Mouse (Mus musculus) midbrain, embryonic 14.5 days (tissue): ENCODE measurements at regions not wholly inside any gene's neighbourhood (a gene's known extent, or its start where the extent isn't known, plus 50 kb on each side); places are given as distances from the start of the nearest gene placed in this dataset.
A peak's percentile ranks its signal among the peaks of the same experiment; 100 is the strongest.

Source experiments
- ATAC-seq: fragments of 200-750 bp; cut with Nextera tagmentation; 2 replicates; pipeline ENCODE4 v1.8.0; 2017; ENCODE audit warnings: moderate number of reproducible peaks, moderate library complexity; ENCODE audit not compliant: low FRiP score, low TSS enrichment
- DNase-seq: peaks from one replicate; pipeline ENCODE4 v3.0.0-alpha.2; 2015
- H3K27ac ChIP-seq: fragments of 300-500 bp; sonication (generic); replicated peaks from 2 replicates; pipeline ENCODE4 v1.5.1; 2014; ENCODE audit warnings: mild to moderate bottlenecking, low read depth, low read length, moderate library complexity
- H3K27me3 ChIP-seq: fragments of 300-500 bp; sonication (generic); 2 replicates; pipeline ENCODE4 v1.6.1; 2014; ENCODE audit warnings: low read length, control low read depth, mixed read lengths; ENCODE audit not compliant: control insufficient read depth, insufficient read depth
- H3K36me3 ChIP-seq: fragments of 300-500 bp; sonication (generic); 2 replicates; pipeline ENCODE4 v1.6.1; 2014; ENCODE audit warnings: low read length, control low read depth; ENCODE audit not compliant: control insufficient read depth, insufficient read depth
- H3K4me1 ChIP-seq: fragments of 300-500 bp; sonication (generic); 2 replicates; pipeline ENCODE4 v1.6.1; 2014; ENCODE audit warnings: mild to moderate bottlenecking, antibody characterized with exemption, low read length, control low read depth; ENCODE audit not compliant: control insufficient read depth, insufficient read depth
- H3K4me2 ChIP-seq: fragments of 300-500 bp; sonication (generic); 2 replicates; pipeline ENCODE4 v1.6.1; 2014; ENCODE audit warnings: mild to moderate bottlenecking, low read length, moderate library complexity
- H3K4me3 ChIP-seq: fragments of 300-500 bp; sonication (generic); replicated peaks from 2 replicates; pipeline ENCODE4 v1.5.1; 2014; ENCODE audit warnings: low read depth, low read length
- H3K9ac ChIP-seq: fragments of 300-500 bp; sonication (generic); replicated peaks from 2 replicates; pipeline ENCODE4 v1.6.1; 2014; ENCODE audit warnings: mild to moderate bottlenecking, low read length, moderate library complexity
- H3K9me3 ChIP-seq: fragments of 300-500 bp; sonication (generic); 2 replicates; pipeline ENCODE4 v1.6.1; 2016; ENCODE audit warnings: low read length, control low read depth, mixed read lengths; ENCODE audit not compliant: control insufficient read depth
- WGBS: fragments of 180-500 bp; shearing (Covaris S2); extraction: QIAGEN DNeasy Blood & Tissue Kit; methylation state at CpG from one replicate; pipeline ENCODE4 v1.1.7; 2014; 5-methylcytosine and 5-hydroxymethylcytosine counted together

DNA sequence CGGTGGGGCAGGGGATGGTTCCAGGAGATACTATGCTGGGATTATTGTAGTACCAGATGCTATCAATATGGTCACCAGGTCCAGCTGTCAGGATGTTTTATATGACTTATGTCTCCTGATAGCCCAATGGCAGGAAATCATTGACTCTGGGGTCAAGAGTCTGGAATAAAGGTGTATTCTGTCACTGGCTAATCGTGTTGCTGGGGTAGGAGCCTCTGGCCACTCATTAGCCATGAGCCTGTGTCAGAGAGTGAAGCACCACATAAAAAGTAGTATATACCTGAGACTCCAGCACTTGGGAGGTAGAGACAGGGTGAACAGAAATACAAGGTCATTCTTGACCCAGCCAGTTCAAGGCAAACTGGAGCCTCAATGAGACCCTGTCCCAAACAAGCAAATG, 158.8 kb upstream of the 4931429L15Rik start:
- 65% methylated on average over 2 of the region's 2 CpGs for WGBS
- DNase-seq (no peak), ATAC-seq (no peak)
- Histone ChIP-seq H3K4me2 (no peak overlapping the region), H3K36me3 (no peaks in the 10 kb centered on the region), H3K4me1 (peaks cover 30% of the 10 kb centered on the region), H3K9me3 (no peaks in the 10 kb centered on the region), H3K9ac (no peak overlapping the region), H3K4me3 (no peak overlapping the region), H3K27ac (no peak overlapping the region), H3K27me3 (no peaks in the 10 kb centered on the region)

GRCm38 (mm10) chr9:46476516-46476915, 156.7 kb upstream of the 4931429L15Rik start:
- H3K36me3 ChIP-seq, result no peaks in the 10 kb centered on the region
- 32% methylated on average over 5 of the region's 5 CpGs for WGBS
- H3K9ac ChIP-seq, result no peak overlapping the region
- no peaks in the 10 kb centered on the region for H3K27me3 ChIP-seq
- DNase-seq (peak; percentile 38), ATAC-seq (no peak)
- no peaks in the 10 kb centered on the region for H3K9me3 ChIP-seq
- H3K4me2 ChIP-seq, result no peak overlapping the region
- no peak overlapping the region for H3K27ac ChIP-seq
- H3K4me3 ChIP-seq, result no peak overlapping the region
- H3K4me1 ChIP-seq, result peaks cover 15% of the 10 kb centered on the region

- ATAC-seq (no peak), DNase-seq (no peak)
- WGBS, result 94% methylated on average over 10 of the region's 10 CpGs
- H3K4me1 ChIP-seq, result peaks cover 11% of the 10 kb centered on the region
- H3K9me3 ChIP-seq, result no peaks in the 10 kb centered on the region
- no peak overlapping the region for H3K27ac ChIP-seq
- H3K4me2 ChIP-seq, result no peak overlapping the region
- no peak overlapping the region for H3K4me3 ChIP-seq
- H3K9ac ChIP-seq, result no peak overlapping the region
- H3K36me3 ChIP-seq, result no peaks in the 10 kb centered on the region
- no peaks in the 10 kb centered on the region for H3K27me3 ChIP-seq
Observed at GRCm38 (mm10) chr9:46473681-46474080, 153.9 kb upstream of the 4931429L15Rik start.

DNA sequence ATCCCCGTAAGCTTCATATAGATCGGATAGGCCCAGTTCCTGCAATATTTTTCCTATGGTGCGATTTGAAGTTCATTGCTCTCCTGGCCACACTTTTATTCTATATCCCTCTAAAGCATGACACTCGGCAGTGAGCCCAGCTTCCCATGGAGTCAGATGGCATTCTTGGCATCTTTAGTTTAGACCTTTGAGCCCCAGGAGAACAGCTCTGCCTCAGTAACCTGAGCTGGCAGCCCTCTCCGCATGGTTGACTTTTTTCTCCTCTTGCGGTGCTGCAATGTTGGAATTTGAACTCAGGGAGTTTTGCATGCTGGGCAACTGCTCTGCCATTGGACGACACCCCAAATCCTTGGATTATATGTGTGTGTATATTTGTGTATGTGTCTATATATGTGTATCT, 149.7 kb upstream of the 4931429L15Rik start:
- no peak for ATAC-seq
- Histone ChIP-seq H3K27me3 (no peaks in the 10 kb centered on the region), H3K4me2 (no peak overlapping the region), H3K36me3 (no peaks in the 10 kb centered on the region), H3K4me3 (no peak overlapping the region), H3K9me3 (no peaks in the 10 kb centered on the region), H3K9ac (no peak overlapping the region), H3K4me1 (peaks cover 8% of the 10 kb centered on the region), H3K27ac (no peak overlapping the region)
- 65% methylated on average over 7 of the region's 7 CpGs for WGBS
- no peak for DNase-seq

DNA sequence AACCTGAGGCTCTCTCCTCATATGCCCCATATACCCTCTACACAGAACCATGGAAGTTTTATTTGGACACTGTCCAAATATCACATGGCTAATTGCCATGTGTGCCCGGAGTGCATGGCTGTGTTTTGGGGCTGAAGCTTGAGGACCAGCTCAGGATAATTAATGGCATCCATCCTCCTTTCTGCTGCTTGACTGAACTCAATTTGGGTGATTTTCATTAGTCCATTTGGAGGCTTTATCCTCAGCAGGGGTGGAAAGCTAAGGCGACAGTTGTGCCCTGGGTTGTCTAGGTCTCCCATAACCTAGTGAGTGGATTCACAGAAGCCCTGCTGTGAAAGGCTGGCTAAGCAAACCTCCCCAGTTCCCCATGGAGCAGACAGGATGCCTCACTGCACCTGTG, 148.5 kb upstream of the 4931429L15Rik start:
- 49% methylated on average over 2 of the region's 2 CpGs for WGBS
- no peak overlapping the region for H3K4me2 ChIP-seq
- H3K27ac ChIP-seq, result no peak overlapping the region
- H3K9ac ChIP-seq, result no peak overlapping the region
- DNase-seq (no peak), ATAC-seq (no peak)
- H3K36me3 ChIP-seq, result no peaks in the 10 kb centered on the region
- no peaks in the 10 kb centered on the region for H3K27me3 ChIP-seq
- H3K4me3 ChIP-seq, result no peak overlapping the region
- H3K4me1 ChIP-seq, result peaks cover 8% of the 10 kb centered on the region
- no peaks in the 10 kb centered on the region for H3K9me3 ChIP-seq

DNA sequence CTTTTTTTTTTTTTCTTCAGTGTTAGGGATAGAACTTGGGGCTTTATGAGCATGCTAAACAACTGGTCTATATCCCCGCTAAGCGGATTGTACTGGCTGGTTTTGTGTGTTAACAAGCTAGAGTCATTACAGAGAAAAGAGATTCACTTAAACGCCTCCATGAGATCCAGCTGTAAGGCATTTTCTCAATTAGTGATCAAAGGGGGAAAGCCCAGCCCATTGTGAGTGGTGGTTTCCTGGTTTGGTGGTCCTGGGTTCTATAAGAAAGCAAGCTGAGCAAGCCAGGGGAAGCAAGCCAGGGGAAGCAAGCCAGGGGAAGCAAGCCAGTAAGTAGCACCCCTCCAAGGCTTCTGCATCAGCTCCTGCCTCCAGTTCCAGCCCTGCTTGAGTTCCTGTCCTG, 147.9 kb upstream of the 4931429L15Rik start:
- H3K27me3 ChIP-seq, result no peaks in the 10 kb centered on the region
- no peak overlapping the region for H3K4me2 ChIP-seq
- no peak for DNase-seq
- no peak overlapping the region for H3K9ac ChIP-seq
- WGBS, result 46% methylated on average over 3 of the region's 3 CpGs
- no peak for ATAC-seq
- H3K27ac ChIP-seq, result no peak overlapping the region
- H3K4me3 ChIP-seq, result no peak overlapping the region
- H3K4me1 ChIP-seq, result peaks cover 8% of the 10 kb centered on the region
- no peaks in the 10 kb centered on the region for H3K36me3 ChIP-seq
- no peaks in the 10 kb centered on the region for H3K9me3 ChIP-seq

DNA sequence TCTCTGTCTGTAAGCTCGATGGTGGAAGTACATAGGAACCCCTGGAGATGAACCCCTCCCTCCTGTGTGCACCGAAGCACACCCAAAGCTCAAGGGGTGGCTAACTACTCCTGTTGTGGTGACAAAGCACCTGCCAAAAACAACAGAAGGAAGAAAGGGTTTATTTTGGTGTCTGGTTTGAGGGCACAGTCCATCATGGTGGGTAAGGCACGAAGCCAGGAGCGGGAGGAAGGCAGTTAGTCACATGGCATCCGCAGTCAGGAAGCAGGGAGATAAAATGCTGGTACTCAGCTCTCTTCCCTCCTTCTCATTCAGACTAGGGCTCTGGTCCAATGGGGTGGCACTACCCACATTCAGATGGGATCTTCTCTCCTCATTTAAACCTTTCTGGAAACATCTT, 142.9 kb upstream of the 4931429L15Rik start:
- no peaks in the 10 kb centered on the region for H3K27me3 ChIP-seq
- ATAC-seq (no peak), DNase-seq (no peak)
- H3K4me1 ChIP-seq, result no peaks in the 10 kb centered on the region
- WGBS, result 90% methylated on average over 5 of the region's 5 CpGs
- H3K36me3 ChIP-seq, result no peaks in the 10 kb centered on the region
- no peak overlapping the region for H3K4me3 ChIP-seq
- H3K9me3 ChIP-seq, result no peaks in the 10 kb centered on the region
- H3K4me2 ChIP-seq, result no peak overlapping the region
- no peak overlapping the region for H3K9ac ChIP-seq
- H3K27ac ChIP-seq, result no peak overlapping the region

GRCm38 (mm10) chr9:46457945-46458344, 138.2 kb upstream of the 4931429L15Rik start:
- WGBS, result 70% methylated on average over 6 of the region's 6 CpGs
- H3K36me3 ChIP-seq, result no peaks in the 10 kb centered on the region
- no peak overlapping the region for H3K4me2 ChIP-seq
- DNase-seq (no peak), ATAC-seq (no peak)
- no peaks in the 10 kb centered on the region for H3K27me3 ChIP-seq
- no peak overlapping the region for H3K9ac ChIP-seq
- H3K4me1 ChIP-seq, result peaks cover 8% of the 10 kb centered on the region
- H3K27ac ChIP-seq, result no peak overlapping the region
- no peaks in the 10 kb centered on the region for H3K9me3 ChIP-seq
- H3K4me3 ChIP-seq, result no peak overlapping the region

DNA sequence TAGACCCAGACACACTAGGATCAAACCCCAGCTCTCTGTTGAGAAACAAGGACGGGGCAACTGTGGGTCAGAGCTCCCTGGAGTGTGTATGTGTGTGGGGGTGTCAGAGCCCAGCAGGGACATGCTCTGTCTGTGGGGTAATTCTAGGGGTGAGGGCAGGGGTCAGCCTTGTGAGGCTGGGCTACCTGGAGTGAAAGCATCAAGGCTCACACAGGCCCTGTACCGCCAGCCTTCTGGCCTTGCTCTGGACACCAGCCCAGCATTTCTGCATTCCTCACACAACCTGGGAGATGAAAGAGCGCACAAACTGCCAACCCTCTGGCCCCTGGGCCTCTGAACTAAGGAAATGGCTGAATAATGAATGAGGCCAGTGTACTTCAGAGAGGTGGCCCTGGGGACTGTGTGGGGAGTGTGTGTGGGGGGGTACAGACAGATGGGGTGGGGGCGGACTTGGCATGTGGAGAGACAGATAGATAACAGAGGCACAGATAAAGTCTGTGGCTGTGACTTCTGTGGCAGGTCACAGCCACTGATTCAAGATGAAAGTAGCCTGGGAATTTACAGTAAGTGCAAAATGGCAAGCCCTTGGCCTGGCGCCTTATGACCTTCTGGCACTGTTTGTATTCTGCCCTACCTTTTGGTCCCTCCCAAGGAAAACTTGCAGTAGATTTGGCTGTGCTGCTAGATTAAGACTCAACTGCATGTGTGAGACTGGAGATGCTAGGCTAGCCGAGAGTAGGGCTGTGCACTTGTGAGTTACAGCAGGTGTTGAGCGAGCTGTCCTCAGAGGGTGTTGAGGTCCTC, 135.2 kb upstream of the 4931429L15Rik start:
- H3K4me1 ChIP-seq, result peaks cover 8% of the 10 kb centered on the region
- ATAC-seq (no peak), DNase-seq (peak; percentile 69)
- H3K9ac ChIP-seq, result no peak overlapping the region
- no peaks in the 10 kb centered on the region for H3K9me3 ChIP-seq
- H3K4me3 ChIP-seq, result no peak overlapping the region
- H3K4me2 ChIP-seq, result no peak overlapping the region
- no peaks in the 10 kb centered on the region for H3K27me3 ChIP-seq
- 0 out of 2 replicates have a peak overlapping the region, but pooled peaks have one; percentile 28 for H3K27ac ChIP-seq
- no peaks in the 10 kb centered on the region for H3K36me3 ChIP-seq
- WGBS, result 49% methylated on average over 7 of the region's 7 CpGs
